Mouse (Mus musculus): ENCODE measurements at regions not wholly inside any gene's neighbourhood (a gene's known extent, or its start where the extent isn't known, plus 50 kb on each side); places are given as distances from the start of the nearest gene placed in this dataset.
"Not testable (repeated sequence)": the region's sequence is repeated elsewhere in the genome, so short reads cannot be mapped to it uniquely, and the experiment has no call there.

DNA sequence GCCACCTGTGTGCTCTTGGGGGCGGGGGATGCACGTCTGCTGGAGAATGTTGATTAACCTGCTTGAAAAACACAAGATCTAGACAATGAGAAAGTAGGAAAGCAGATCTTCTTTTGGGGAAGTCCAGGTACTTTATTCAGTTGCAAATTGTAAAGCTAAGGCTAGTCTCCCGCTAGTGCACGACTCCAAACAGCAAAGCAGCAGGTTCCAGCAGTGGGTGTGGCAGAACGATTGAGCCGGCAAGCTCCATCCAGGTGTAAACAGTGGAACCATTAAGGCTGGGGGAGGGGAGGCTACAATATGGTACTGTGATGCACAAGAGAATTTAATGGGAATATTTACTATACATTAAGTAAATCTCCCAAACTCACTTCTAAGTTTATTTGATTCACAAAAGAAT lies 448.6 kb upstream of the Cobl start:
- H3K4me3 ChIP-seq (replicated peaks; ENCODE audit: low read length); H3K4me1 ChIP-seq (replicated peaks; ENCODE audit: low read depth, low read length); H3K27me3 ChIP-seq (ENCODE audit: insufficient read depth, low read length); H3K36me3 ChIP-seq (ENCODE audit: insufficient read depth, low read length): not testable (repeated sequence)
- H3K9me3 ChIP-seq (ENCODE audit: low read length): peaks cover 49% of the 10 kb centered on the region

DNA sequence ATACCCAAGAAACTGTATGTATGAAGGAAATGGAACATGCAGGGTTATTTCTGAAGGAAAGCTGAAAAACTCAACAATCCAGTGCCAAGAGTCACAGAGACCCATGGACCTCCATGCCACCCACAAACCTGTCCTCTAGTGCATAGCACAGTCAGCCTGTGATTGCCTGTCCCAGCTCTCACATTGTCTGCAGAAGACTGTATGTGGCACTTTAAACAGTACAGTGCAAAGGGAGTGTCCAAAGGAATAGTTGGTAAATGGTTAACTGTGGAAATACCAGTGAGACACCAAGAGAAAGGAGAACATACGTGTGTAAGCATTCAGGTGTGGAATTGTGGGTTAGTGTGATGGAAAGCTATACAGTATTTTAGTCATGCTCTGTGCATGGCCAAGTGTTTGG lies 409.0 kb upstream of the Cobl start:
- peaks cover 9% of the 10 kb centered on the region for H3K9me3 ChIP-seq (ENCODE audit: low read length)
- no peak overlapping the region for H3K4me3 ChIP-seq (replicated peaks; ENCODE audit: low read length)
- H3K27me3 ChIP-seq (ENCODE audit: insufficient read depth, low read length): no peaks in the 10 kb centered on the region
- TF ChIP-seq POU5F1 (IDR thresholded peaks at IDR 0.05; ENCODE audit: borderline replicate concordance, low read length): no peak
- no peaks in the 10 kb centered on the region for H3K36me3 ChIP-seq (ENCODE audit: insufficient read depth, low read length)
- H3K4me1 ChIP-seq (replicated peaks; ENCODE audit: low read depth, low read length): no peaks in the 10 kb centered on the region

DNA sequence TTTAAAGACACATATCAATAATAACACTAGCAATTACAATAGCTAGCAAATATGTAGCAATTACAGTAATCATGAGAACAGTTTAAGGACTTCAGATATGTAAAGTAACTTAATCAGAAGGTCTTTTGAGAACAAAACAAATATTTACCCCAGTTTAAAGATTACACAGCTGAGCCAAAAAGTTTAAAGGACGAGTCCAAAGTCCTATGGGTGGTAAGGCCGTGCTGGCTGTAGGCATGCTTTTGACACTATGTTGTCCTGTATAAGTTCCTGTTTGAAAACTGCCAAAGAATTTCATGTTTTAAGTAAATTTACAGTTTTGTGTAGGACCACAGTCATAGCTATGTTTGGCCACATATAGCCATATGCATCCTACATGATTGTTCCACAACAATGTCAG lies 408.0 kb upstream of the Cobl start:
- no peak for TF ChIP-seq POU5F1 (IDR thresholded peaks at IDR 0.05; ENCODE audit: borderline replicate concordance, low read length)
- no peak for TF ChIP-seq NANOG (IDR thresholded peaks at IDR 0.05; ENCODE audit: borderline replicate concordance, low read length)
- no peak for TF ChIP-seq CTCF (conservative IDR thresholded peaks at IDR 0.05; ENCODE audit: low read length)
- Histone ChIP-seq H3K4me1 (replicated peaks; ENCODE audit: low read depth, low read length) (no peaks in the 10 kb centered on the region), H3K36me3 (ENCODE audit: insufficient read depth, low read length) (no peaks in the 10 kb centered on the region), H3K9me3 (ENCODE audit: low read length) (peaks cover under 1% of the 10 kb centered on the region; the same call in 1 of the 2 replicates), H3K27me3 (ENCODE audit: insufficient read depth, low read length) (no peaks in the 10 kb centered on the region), H3K4me3 (replicated peaks; ENCODE audit: low read length) (no peak overlapping the region)

DNA sequence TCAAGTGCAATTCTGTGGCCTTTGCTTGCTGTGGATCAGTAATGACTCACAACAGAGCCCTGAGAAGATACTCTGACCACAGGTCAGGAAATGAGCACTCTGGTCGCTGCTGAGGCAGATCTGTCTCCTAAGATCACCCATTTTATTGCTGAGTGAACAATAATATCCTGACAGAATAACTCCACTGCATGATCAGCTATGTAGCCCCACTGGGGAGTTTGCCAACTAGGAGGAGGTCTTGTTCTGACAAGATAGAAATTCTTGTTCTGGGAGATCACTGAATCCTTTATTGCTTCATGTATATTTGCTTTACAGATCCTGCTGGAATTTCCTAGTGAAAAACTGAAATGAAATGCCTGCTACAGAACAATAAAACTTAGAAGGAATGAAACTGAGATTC lies 407.6 kb upstream of the Cobl start:
- TF ChIP-seq NANOG (IDR thresholded peaks at IDR 0.05; ENCODE audit: borderline replicate concordance, low read length): no peak
- TF ChIP-seq CTCF (conservative IDR thresholded peaks at IDR 0.05; ENCODE audit: low read length): no peak
- no peak for TF ChIP-seq POU5F1 (IDR thresholded peaks at IDR 0.05; ENCODE audit: borderline replicate concordance, low read length)
- H3K4me1 ChIP-seq (replicated peaks; ENCODE audit: low read depth, low read length): no peaks in the 10 kb centered on the region
- H3K27me3 ChIP-seq (ENCODE audit: insufficient read depth, low read length): no peaks in the 10 kb centered on the region
- H3K36me3 ChIP-seq (ENCODE audit: insufficient read depth, low read length): no peaks in the 10 kb centered on the region
- no peak overlapping the region for H3K4me3 ChIP-seq (replicated peaks; ENCODE audit: low read length)
- no peaks in the 10 kb centered on the region for H3K9me3 ChIP-seq (ENCODE audit: low read length)

DNA sequence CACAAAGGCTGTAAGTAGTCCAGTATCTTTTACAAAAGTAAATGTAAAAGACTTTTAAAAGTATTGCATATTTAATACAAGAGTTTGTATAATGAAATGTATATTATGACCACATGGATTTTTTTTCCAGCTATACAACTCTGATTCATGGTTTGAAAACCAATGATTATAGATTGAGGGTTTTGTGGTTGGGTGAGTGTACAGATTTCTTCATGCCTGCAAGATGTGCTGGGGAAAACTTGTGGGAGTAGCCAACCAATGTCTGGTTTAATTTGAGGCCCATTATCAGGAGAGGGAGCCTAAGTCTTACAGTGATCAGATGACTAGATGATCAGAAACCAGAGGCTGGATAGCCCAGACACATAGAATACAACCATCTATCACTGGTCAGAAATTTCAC lies 402.8 kb upstream of the Cobl start:
- Histone ChIP-seq H3K4me1 (replicated peaks; ENCODE audit: low read depth, low read length) (no peaks in the 10 kb centered on the region), H3K4me3 (replicated peaks; ENCODE audit: low read length) (no peak overlapping the region), H3K27me3 (ENCODE audit: insufficient read depth, low read length) (no peaks in the 10 kb centered on the region), H3K9me3 (ENCODE audit: low read length) (no peaks in the 10 kb centered on the region), H3K36me3 (ENCODE audit: insufficient read depth, low read length) (no peaks in the 10 kb centered on the region)
- TF ChIP-seq CTCF (conservative IDR thresholded peaks at IDR 0.05; ENCODE audit: low read length) (no peak), NANOG (IDR thresholded peaks at IDR 0.05; ENCODE audit: borderline replicate concordance, low read length) (no peak), POU5F1 (IDR thresholded peaks at IDR 0.05; ENCODE audit: borderline replicate concordance, low read length) (no peak)

DNA sequence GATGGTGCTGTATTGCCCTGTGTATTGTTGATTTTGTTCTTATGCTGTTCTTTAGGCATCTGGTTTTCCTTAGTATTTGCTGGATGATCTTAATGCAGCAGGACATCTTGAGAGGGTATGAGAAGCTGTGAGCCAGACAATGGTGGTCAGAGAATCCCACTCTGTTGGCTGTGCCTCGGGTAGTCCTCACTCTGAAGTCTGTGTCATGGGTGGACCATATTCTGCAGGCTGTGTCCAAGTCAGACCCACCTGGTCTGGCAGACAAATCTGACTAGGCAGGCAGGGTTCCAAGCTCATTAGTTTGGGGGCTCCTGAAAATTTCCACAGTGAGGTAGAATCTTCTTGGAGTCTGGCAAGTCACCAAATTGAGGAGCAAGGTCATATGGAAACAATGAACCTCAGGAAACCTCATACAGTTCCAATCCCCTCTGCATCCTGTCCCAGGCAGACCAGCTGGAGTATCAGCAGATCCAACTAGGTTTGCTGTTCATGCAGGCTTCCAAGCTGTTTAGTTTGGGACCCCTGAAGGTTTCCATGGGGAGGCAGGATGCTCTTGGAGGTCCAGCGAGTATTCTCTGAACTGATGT lies 400.4 kb upstream of the Cobl start:
- H3K36me3 ChIP-seq (ENCODE audit: insufficient read depth, low read length): no peaks in the 10 kb centered on the region
- H3K4me3 ChIP-seq (replicated peaks; ENCODE audit: low read length): no peak overlapping the region
- H3K27me3 ChIP-seq (ENCODE audit: insufficient read depth, low read length): no peaks in the 10 kb centered on the region
- H3K4me1 ChIP-seq (replicated peaks; ENCODE audit: low read depth, low read length): no peaks in the 10 kb centered on the region
- no peaks in the 10 kb centered on the region for H3K9me3 ChIP-seq (ENCODE audit: low read length)
- TF ChIP-seq POU5F1 (IDR thresholded peaks at IDR 0.05; ENCODE audit: borderline replicate concordance, low read length) (no peak), CTCF (conservative IDR thresholded peaks at IDR 0.05; ENCODE audit: low read length) (no peak), NANOG (IDR thresholded peaks at IDR 0.05; ENCODE audit: borderline replicate concordance, low read length) (no peak)

DNA sequence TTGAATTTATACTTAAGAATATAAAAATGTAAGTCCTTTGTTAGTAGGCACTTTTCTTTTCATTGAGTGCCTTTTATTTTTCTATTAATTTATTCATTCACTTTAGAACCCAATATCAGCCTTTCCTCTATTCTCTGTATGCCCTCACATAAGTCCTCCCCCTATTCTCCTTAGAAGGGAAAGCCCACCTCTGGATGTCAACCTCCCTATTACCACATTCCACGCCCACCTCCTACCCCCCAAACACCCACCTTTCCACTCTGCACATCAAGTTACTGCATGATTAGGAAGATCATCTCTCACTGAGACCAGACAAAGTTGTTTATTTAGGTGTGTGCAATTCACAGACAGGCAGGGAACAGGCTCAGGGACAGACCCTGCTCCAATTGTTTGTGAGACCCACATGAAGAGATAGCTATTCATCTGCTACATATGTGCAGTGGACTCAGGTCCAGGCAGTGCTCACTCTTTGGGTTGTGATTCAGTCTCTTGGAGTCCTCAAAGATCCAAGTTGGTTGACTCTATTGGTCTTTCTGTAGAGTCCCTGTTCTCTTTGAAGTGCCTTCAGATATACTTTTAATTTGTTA lies 394.7 kb upstream of the Cobl start:
- Histone ChIP-seq H3K4me3 (replicated peaks; ENCODE audit: low read length) (no peak overlapping the region), H3K9me3 (ENCODE audit: low read length) (0 out of 2 replicates have a peak, but pooled peaks cover under 1% of the 10 kb centered on the region), H3K4me1 (replicated peaks; ENCODE audit: low read depth, low read length) (no peaks in the 10 kb centered on the region), H3K27me3 (ENCODE audit: insufficient read depth, low read length) (no peaks in the 10 kb centered on the region), H3K36me3 (ENCODE audit: insufficient read depth, low read length) (no peaks in the 10 kb centered on the region)
- TF ChIP-seq POU5F1 (IDR thresholded peaks at IDR 0.05; ENCODE audit: borderline replicate concordance, low read length): no peak
- TF ChIP-seq NANOG (IDR thresholded peaks at IDR 0.05; ENCODE audit: borderline replicate concordance, low read length): no peak
- TF ChIP-seq CTCF (conservative IDR thresholded peaks at IDR 0.05; ENCODE audit: low read length): no peak

DNA sequence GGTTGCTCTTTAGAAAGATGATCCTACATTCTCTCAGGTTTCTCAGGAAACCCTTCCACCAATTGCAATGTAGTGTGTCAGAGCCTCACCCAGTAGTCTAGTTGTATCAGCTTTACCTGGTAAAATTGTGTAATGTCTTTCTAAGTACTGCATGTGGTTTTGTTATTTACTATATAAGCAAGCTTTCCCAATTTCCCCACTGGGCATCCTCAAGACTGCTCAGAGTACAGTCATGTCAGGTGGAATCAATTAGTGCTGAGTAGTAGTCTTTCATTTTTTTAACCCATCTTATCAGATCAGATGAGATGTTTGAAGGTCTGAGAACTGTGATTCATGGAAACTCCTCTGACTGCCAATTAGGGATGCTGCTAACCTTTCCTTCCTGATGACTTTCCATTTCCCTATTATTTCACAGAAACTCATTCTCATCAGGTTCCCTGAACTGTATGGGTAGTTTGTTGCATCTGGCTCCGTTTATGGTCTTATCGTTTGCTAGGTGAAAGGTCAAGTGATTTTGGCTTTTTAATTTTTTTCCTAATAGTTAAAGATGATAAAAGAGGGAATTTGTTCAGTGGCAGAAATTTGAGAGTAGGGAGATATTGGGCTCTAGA lies 393.6 kb upstream of the Cobl start:
- Histone ChIP-seq H3K4me1 (replicated peaks; ENCODE audit: low read depth, low read length) (no peaks in the 10 kb centered on the region), H3K27me3 (ENCODE audit: insufficient read depth, low read length) (no peaks in the 10 kb centered on the region), H3K9me3 (ENCODE audit: low read length) (peaks cover 7% of the 10 kb centered on the region; the same call in 1 of the 2 replicates), H3K4me3 (replicated peaks; ENCODE audit: low read length) (no peak overlapping the region), H3K36me3 (ENCODE audit: insufficient read depth, low read length) (no peaks in the 10 kb centered on the region)
- no peak for TF ChIP-seq NANOG (IDR thresholded peaks at IDR 0.05; ENCODE audit: borderline replicate concordance, low read length)
- no peak for TF ChIP-seq POU5F1 (IDR thresholded peaks at IDR 0.05; ENCODE audit: borderline replicate concordance, low read length)
